ENCODE assay signal across 18 mouse cellular contexts in genomic region chr3:103872663-103873098, GRCm38 (mm10). TPM values are rescaled to one million over a fixed set of nuclear protein-coding genes. Genes with fewer than 3 reads are reported as not detected.
DNase-seq lines count a peak whose midpoint lies in the region; ATAC-seq and TF ChIP-seq lines count a peak whose summit lies in the region.
"Had no signal": no experiment of that assay in that cellular context is flagged by ENCODE, and none has a peak within 500 bp of the region (broad histone marks: within the 10 kb centered on the region; RNA-seq: fewer than 3 reads in every experiment).

No protein-coding gene starts in this region.

- 62% methylated on average over 3 of the region's 3 CpGs for WGBS in embryonic facial prominence, embryonic 12.5 days
- WGBS in embryonic facial prominence, embryonic 10.5 days: 72% methylated on average over 3 of the region's 3 CpGs
- WGBS in kidney, embryonic 14.5 days: 57% methylated on average over 3 of the region's 3 CpGs
- WGBS in forebrain, postnatal 0 days: 72% methylated on average over 3 of the region's 3 CpGs

- ATAC-seq in embryonic facial prominence, embryonic 12.5 days (ENCODE audit: insufficient number of reproducible peaks, insufficient read depth, low FRiP score, low TSS enrichment): no peak
- ATAC-seq in activated CD4-positive, CD25-positive, alpha-beta regulatory T cell, adult 4 months: peak; percentile 32
- ATAC-seq in megakaryocyte, adult 5-6 weeks (ENCODE audit: poor library complexity, severe bottlenecking): peak; percentile 89
- ATAC-seq in kidney, embryonic 14.5 days (ENCODE audit: low FRiP score, low TSS enrichment): no peak
- no peak for ATAC-seq in forebrain, postnatal 0 days
- ATAC-seq: hindbrain, embryonic 16.5 days had no signal

- no peak overlapping the region for H3K4me2 ChIP-seq in embryonic facial prominence, embryonic 12.5 days (replicated peaks)
- no peak overlapping the region for H3K4me2 ChIP-seq in kidney, embryonic 14.5 days (replicated peaks; ENCODE audit: low read depth, low read length)
- no peak overlapping the region for H3K4me2 ChIP-seq in forebrain, postnatal 0 days (ENCODE audit: low read depth)
- H3K4me2 ChIP-seq: limb, embryonic 12.5 days had no signal

- no peaks in the 10 kb centered on the region for H3K4me1 ChIP-seq in embryonic facial prominence, embryonic 12.5 days
- no peaks in the 10 kb centered on the region for H3K4me1 ChIP-seq in embryonic facial prominence, embryonic 10.5 days
- H3K4me1 ChIP-seq in kidney, embryonic 14.5 days (ENCODE audit: control insufficient read depth, insufficient read depth, low read length): no peaks in the 10 kb centered on the region
- no peaks in the 10 kb centered on the region for H3K4me1 ChIP-seq in forebrain, postnatal 0 days (ENCODE audit: insufficient read depth)
- H3K4me1 ChIP-seq: forebrain, embryonic 10.5 days; limb, embryonic 12.5 days had no signal

- no peak for DNase-seq in embryonic facial prominence, embryonic 10.5 days (ENCODE audit: low spot score)
- peak; percentile 78 for DNase-seq in A20 (ENCODE audit: low read depth, low spot score)
- DNase-seq in testis, postnatal 14 days (ENCODE audit: low spot score): no peak
- DNase-seq in forebrain, postnatal 0 days: no peak
- DNase-seq: adrenal gland, postnatal 36 days; kidney, adult 2 months; lung, adult 18-20 months; thymus, adult 18-20 months had no signal

- no peak overlapping the region for H3K4me3 ChIP-seq in embryonic facial prominence, embryonic 12.5 days
- no peak overlapping the region for H3K4me3 ChIP-seq in embryonic facial prominence, embryonic 10.5 days
- no peak overlapping the region for H3K4me3 ChIP-seq in kidney, embryonic 14.5 days (ENCODE audit: low read length)
- H3K4me3 ChIP-seq in forebrain, postnatal 0 days (ENCODE audit: low read depth, low read length): no peak overlapping the region
- H3K4me3 ChIP-seq: forebrain, embryonic 10.5 days; left cerebral cortex, adult 2 months; limb, embryonic 12.5 days; myocyte had no signal

- no peaks in the 10 kb centered on the region for H3K27me3 ChIP-seq in embryonic facial prominence, embryonic 12.5 days
- no peaks in the 10 kb centered on the region for H3K27me3 ChIP-seq in embryonic facial prominence, embryonic 10.5 days (replicated peaks; ENCODE audit: low read depth, poor library complexity, severe bottlenecking)
- no peaks in the 10 kb centered on the region for H3K27me3 ChIP-seq in kidney, embryonic 14.5 days (ENCODE audit: control insufficient read depth, insufficient read depth, low read length)
- no peaks in the 10 kb centered on the region for H3K27me3 ChIP-seq in forebrain, postnatal 0 days (ENCODE audit: insufficient read depth, low read length)
- H3K27me3 ChIP-seq: limb, embryonic 12.5 days had no signal

- TF ChIP-seq CTCF in forebrain, postnatal 0 days (IDR thresholded peaks at IDR 0.05; ENCODE audit: low read depth): no peak

- H3K27ac ChIP-seq in embryonic facial prominence, embryonic 12.5 days: no peak overlapping the region
- H3K27ac ChIP-seq in embryonic facial prominence, embryonic 10.5 days (replicated peaks): no peak overlapping the region
- H3K27ac ChIP-seq in kidney, embryonic 14.5 days (ENCODE audit: low read depth, low read length): no peak overlapping the region
- no peak overlapping the region for H3K27ac ChIP-seq in forebrain, postnatal 0 days (ENCODE audit: low read depth, low read length)
- H3K27ac ChIP-seq: forebrain, embryonic 10.5 days; left cerebral cortex, adult 2 months; limb, embryonic 12.5 days had no signal

- no peaks in the 10 kb centered on the region for H3K36me3 ChIP-seq in embryonic facial prominence, embryonic 12.5 days
- H3K36me3 ChIP-seq in embryonic facial prominence, embryonic 10.5 days (replicated peaks): no peaks in the 10 kb centered on the region
- H3K36me3 ChIP-seq in kidney, embryonic 14.5 days (ENCODE audit: control insufficient read depth, insufficient read depth, low read length): no peaks in the 10 kb centered on the region
- no peaks in the 10 kb centered on the region for H3K36me3 ChIP-seq in forebrain, postnatal 0 days (ENCODE audit: insufficient read depth)
- H3K36me3 ChIP-seq: forebrain, embryonic 10.5 days; limb, embryonic 12.5 days had no signal

- H3K9me3 ChIP-seq in embryonic facial prominence, embryonic 12.5 days: no peaks in the 10 kb centered on the region
- H3K9me3 ChIP-seq in embryonic facial prominence, embryonic 10.5 days: no peaks in the 10 kb centered on the region
- no peaks in the 10 kb centered on the region for H3K9me3 ChIP-seq in kidney, embryonic 14.5 days (ENCODE audit: control insufficient read depth, low read length)
- no peaks in the 10 kb centered on the region for H3K9me3 ChIP-seq in forebrain, postnatal 0 days (ENCODE audit: low read length)
- H3K9me3 ChIP-seq: forebrain, embryonic 10.5 days; limb, embryonic 12.5 days had no signal

- H3K9ac ChIP-seq in embryonic facial prominence, embryonic 12.5 days: peak overlapping the region; percentile 15; the same call in 1 of the 2 replicates
- no peak overlapping the region for H3K9ac ChIP-seq in kidney, embryonic 14.5 days (ENCODE audit: low read depth, low read length)
- H3K9ac ChIP-seq in forebrain, postnatal 0 days: no peak overlapping the region
- H3K9ac ChIP-seq: limb, embryonic 12.5 days had no signal

RNA-seq across cellular contexts. Expression of gene Ptpn22, which starts 13.1 kb away (rescaled TPM):
- 0.37 and 0.66 TPM in 2 replicates for polyA plus RNA-seq in embryonic facial prominence, embryonic 12.5 days (2016; fragmentation: Nextera tagmentation; extraction: Ambion mirVana)
- polyA plus RNA-seq in embryonic facial prominence, embryonic 10.5 days (2016; fragmentation: Nextera tagmentation; extraction: Ambion mirVana): 0.11 and 0.33 TPM in 2 replicates
- 100 to 1,000 TPM; 302 to 352 TPM for polyA plus RNA-seq in activated CD4-positive, CD25-positive, alpha-beta regulatory T cell, adult 4 months (2017; shearing (Covaris generic))
- 140 and 154 TPM in 2 replicates for total RNA-seq in megakaryocyte, adult 5-6 weeks (2015)
- total RNA-seq in megakaryocyte, adult 5-6 weeks (2017): 84.6 and 105 TPM in 2 replicates
- polyA plus RNA-seq in kidney, embryonic 14.5 days (2014; fragmentation: Nextera tagmentation; extraction: Ambion mirVana): 0.26 and 0.92 TPM in 2 replicates
- 0.19 and 0.46 TPM in 2 replicates for total RNA-seq in forebrain, postnatal 0 days (2014; rRNA removed)
- 0.43 and 0.46 TPM in 2 replicates for polyA plus RNA-seq in forebrain, postnatal 0 days (2015; fragmentation: Nextera tagmentation; extraction: Ambion mirVana)

RNA-seq across cellular contexts. Expression of gene Bcl2l15, which starts 40.3 kb away (rescaled TPM):
- polyA plus RNA-seq in embryonic facial prominence, embryonic 12.5 days (2016; fragmentation: Nextera tagmentation; extraction: Ambion mirVana): 0.11 TPM in 1 of 2 replicates, not detected in the other
- polyA plus RNA-seq in embryonic facial prominence, embryonic 10.5 days (2016; fragmentation: Nextera tagmentation; extraction: Ambion mirVana): 0.24 and 0.42 TPM in 2 replicates
- 1 to 10 TPM; 3.1 to 7.9 TPM for polyA plus RNA-seq in activated CD4-positive, CD25-positive, alpha-beta regulatory T cell, adult 4 months (2017; shearing (Covaris generic))
- total RNA-seq in megakaryocyte, adult 5-6 weeks (2015): 0.30 and 0.76 TPM in 2 replicates
- 0.22 and 2.5 TPM in 2 replicates for total RNA-seq in megakaryocyte, adult 5-6 weeks (2017)
- not detected in 2 replicates for polyA plus RNA-seq in kidney, embryonic 14.5 days (2014; fragmentation: Nextera tagmentation; extraction: Ambion mirVana)
- not detected in 2 replicates for total RNA-seq in forebrain, postnatal 0 days (2014; rRNA removed)
- polyA plus RNA-seq in forebrain, postnatal 0 days (2015; fragmentation: Nextera tagmentation; extraction: Ambion mirVana): not detected in 2 replicates
- total RNA-seq: adrenal gland, postnatal 36 days; heart, postnatal 25 days had no signal
- polyA plus RNA-seq: limb, embryonic 12.5 days had no signal

RNA-seq across cellular contexts. Expression of gene Rsbn1, which starts 41.2 kb away (rescaled TPM):
- 17.3 and 18.6 TPM in 2 replicates for polyA plus RNA-seq in embryonic facial prominence, embryonic 12.5 days (2016; fragmentation: Nextera tagmentation; extraction: Ambion mirVana)
- 14.4 TPM in 2 replicates for polyA plus RNA-seq in embryonic facial prominence, embryonic 10.5 days (2016; fragmentation: Nextera tagmentation; extraction: Ambion mirVana)
- 10 to 100 TPM; 10.3 to 11.3 TPM for polyA plus RNA-seq in activated CD4-positive, CD25-positive, alpha-beta regulatory T cell, adult 4 months (2017; shearing (Covaris generic))
- total RNA-seq in megakaryocyte, adult 5-6 weeks (2015): 24.0 and 31.8 TPM in 2 replicates
- total RNA-seq in megakaryocyte, adult 5-6 weeks (2017): 29.1 and 31.1 TPM in 2 replicates
- 13.2 and 13.3 TPM in 2 replicates for polyA plus RNA-seq in kidney, embryonic 14.5 days (2014; fragmentation: Nextera tagmentation; extraction: Ambion mirVana)
- total RNA-seq in forebrain, postnatal 0 days (2014; rRNA removed): 29.9 and 36.6 TPM in 2 replicates
- polyA plus RNA-seq in forebrain, postnatal 0 days (2015; fragmentation: Nextera tagmentation; extraction: Ambion mirVana): 14.6 and 19.2 TPM in 2 replicates

Comparison
In these comparisons a context has a peak if more than half of its experiments do, and no peak if none do; other contexts are left out.
1. ATAC-seq: peak in activated CD4-positive, CD25-positive, alpha-beta regulatory T cell, adult 4 months (single experiment) and megakaryocyte, adult 5-6 weeks (single experiment); none in embryonic facial prominence, embryonic 12.5 days (single experiment), kidney, embryonic 14.5 days (single experiment) and forebrain, postnatal 0 days (single experiment).
2. RNA of gene Ptpn22, which starts 13.1 kb away (polyA plus RNA-seq): 302 to 352 TPM in activated CD4-positive, CD25-positive, alpha-beta regulatory T cell, adult 4 months; 0.26 to 0.92 TPM in kidney, embryonic 14.5 days, 0.43 to 0.46 TPM in forebrain, postnatal 0 days, 0.37 to 0.66 TPM in embryonic facial prominence, embryonic 12.5 days and 0.11 to 0.33 TPM in embryonic facial prominence, embryonic 10.5 days; every median in the first group is over 100 times any median in the second.